Mouse (Mus musculus) embryonic facial prominence, embryonic 14.5 days (tissue): ENCODE measurements around the gene Osbp. TPM values are rescaled to one million over a fixed set of nuclear protein-coding genes. Genes with fewer than 3 reads are reported as not detected.
"Not testable (repeated sequence)": the region's sequence is repeated elsewhere in the genome, so short reads cannot be mapped to it uniquely, and the experiment has no call there.

ENCODE experiments used
- ATAC-seq: fragments of 200-750 bp; cut with Nextera tagmentation; 2 replicates; pipeline ENCODE4 v1.8.0; 2017; ENCODE audit warnings: low read depth, moderate number of reproducible peaks, moderate TSS enrichment
- DNase-seq: peaks from one replicate; pipeline ENCODE4 v3.0.0-alpha.2; 2015; ENCODE audit warnings: low spot score
- H3K27ac ChIP-seq: fragments of 300-500 bp; sonication (generic); replicated peaks from 2 replicates; pipeline ENCODE4 v1.5.1; 2014; ENCODE audit warnings: low read depth, mild to moderate bottlenecking, low read length, moderate library complexity
- H3K27me3 ChIP-seq: fragments of 300-500 bp; sonication (generic); replicated peaks from 2 replicates; pipeline ENCODE4 v1.6.1; 2014; ENCODE audit warnings: low read length; ENCODE audit not compliant: control insufficient read depth, insufficient read depth
- H3K36me3 ChIP-seq: fragments of 300-500 bp; sonication (generic); 2 replicates; pipeline ENCODE4 v1.6.1; 2014; ENCODE audit warnings: low read length, mixed read lengths; ENCODE audit not compliant: control insufficient read depth, insufficient read depth
- H3K4me1 ChIP-seq: fragments of 300-500 bp; sonication (generic); 2 replicates; pipeline ENCODE4 v1.6.1; 2014; ENCODE audit warnings: antibody characterized with exemption, low read length; ENCODE audit not compliant: control insufficient read depth, insufficient read depth
- H3K4me2 ChIP-seq: fragments of 300-500 bp; sonication (generic); 2 replicates; pipeline ENCODE4 v1.6.1; 2014; ENCODE audit warnings: low read depth, mild to moderate bottlenecking, low read length, moderate library complexity, mixed read lengths
- H3K4me3 ChIP-seq: fragments of 300-500 bp; sonication (generic); 2 replicates; pipeline ENCODE4 v1.5.1; 2014; ENCODE audit warnings: low read depth, mild to moderate bottlenecking, low read length
- H3K9ac ChIP-seq: fragments of 300-500 bp; sonication (generic); 2 replicates; pipeline ENCODE4 v1.6.1; 2014; ENCODE audit warnings: low read depth, mild to moderate bottlenecking, low read length, moderate library complexity, mixed read lengths
- H3K9me3 ChIP-seq: fragments of 300-500 bp; sonication (generic); 2 replicates; pipeline ENCODE4 v1.6.1; 2016; ENCODE audit warnings: low read length; ENCODE audit not compliant: control insufficient read depth
- WGBS: fragments of 180-500 bp; shearing (Covaris S2); extraction: QIAGEN DNeasy Blood & Tissue Kit; methylation state at CpG from one replicate; pipeline ENCODE4 v1.1.7; 2014; 5-methylcytosine and 5-hydroxymethylcytosine counted together
- polyA plus RNA-seq: library from polyadenylated mRNA; unstranded; fragments of >200 nt; fragmentation: Nextera tagmentation; extraction: Ambion mirVana; gene quantifications from 2 replicates; pipeline ENCODE4 v1.2.1, GENCODE M21; 2014

Osbp gene
- 9.0 and 10.1 TPM in 2 replicates for polyA plus RNA-seq

DNA sequence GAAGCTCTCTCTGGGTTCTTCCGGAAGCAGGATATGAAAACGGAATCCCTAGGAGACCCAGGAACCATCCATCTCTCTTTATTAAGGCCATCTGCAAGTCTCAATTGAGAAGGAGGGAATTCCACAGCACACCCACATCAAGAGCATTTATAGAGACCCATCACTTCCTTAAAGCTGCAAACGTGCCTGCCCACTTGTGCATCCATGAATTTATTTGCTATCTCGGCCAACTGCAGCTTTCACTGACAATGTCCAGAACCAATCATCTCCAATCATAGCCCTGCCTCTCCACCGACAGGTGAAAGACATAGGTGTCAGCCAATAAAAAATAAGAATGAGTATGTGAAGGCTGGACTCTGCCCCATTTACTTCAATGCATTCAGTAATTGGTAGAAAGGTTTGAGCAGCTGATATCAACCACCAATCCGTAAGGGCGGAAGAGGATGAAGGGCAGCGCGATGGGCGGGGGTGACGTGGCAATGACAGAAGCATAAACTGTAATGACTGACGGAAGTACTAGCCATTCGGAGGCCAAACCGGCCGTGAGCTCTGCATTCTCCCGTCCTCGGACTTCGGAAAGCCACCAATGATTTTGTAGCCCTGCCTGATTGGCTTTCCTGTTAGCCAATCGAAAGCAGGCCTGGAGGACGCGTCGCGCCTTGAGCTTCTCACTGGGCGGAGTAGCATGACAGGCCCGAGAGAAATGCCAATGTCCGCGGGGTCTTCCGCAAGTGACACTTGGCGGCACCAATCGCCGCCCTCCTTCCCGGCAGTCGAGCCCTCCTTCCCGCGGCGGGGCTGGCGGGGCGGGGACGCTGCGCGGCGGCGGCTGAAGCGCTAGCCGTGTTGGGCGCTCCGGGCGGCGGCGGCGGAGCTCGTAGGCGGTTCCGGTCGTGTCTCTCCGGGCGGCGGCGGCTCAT lies at the start of gene Osbp:
Gene Osbp, plus strand, starts transcription at position 919 of the 920 bp plus-strand sequence.
- Histone ChIP-seq H3K4me2 (peak within 1 kb of the TSS; percentile 70), H3K9ac (peak within 1 kb of the TSS; percentile 80), H3K27ac (peak within 1 kb of the TSS; percentile 84), H3K4me3 (peak within 1 kb of the TSS; percentile 82), H3K36me3 (peaks cover 5% of the 10 kb centered on the region; the same call in 1 of the 2 replicates), H3K4me1 (peaks cover 10% of the 10 kb centered on the region), H3K27me3 (peaks cover 3% of the 10 kb centered on the region; the same call in 1 of the 2 replicates), H3K9me3 (0 out of 2 replicates have a peak, but pooled peaks cover 4% of the 10 kb centered on the region)
- peak; percentile 100 for DNase-seq
- under 1% methylated on average over 30 of the region's 59 CpGs for WGBS
- ATAC-seq, result peak; percentile 96

DNA sequence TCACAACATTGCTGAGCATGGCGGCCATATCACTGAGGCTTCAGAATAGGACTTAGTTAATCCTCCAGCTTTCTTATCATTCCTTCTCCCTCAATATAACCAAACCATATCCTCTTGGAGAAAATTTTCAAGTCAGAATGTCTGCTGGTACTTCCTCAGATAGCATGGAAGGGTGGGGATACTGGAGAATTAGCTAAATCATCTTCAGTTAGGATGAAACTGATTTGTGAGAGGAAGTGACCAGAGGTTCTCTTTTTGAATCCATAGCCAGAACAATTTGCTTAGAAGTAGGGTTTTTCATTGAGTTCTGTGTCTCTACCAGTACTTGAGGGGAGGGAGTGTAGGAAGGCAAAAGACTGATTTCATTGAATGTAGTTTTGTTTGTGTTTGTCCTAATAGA lies 43.7 kb upstream of the Osbp start:
- Histone ChIP-seq H3K4me2 (no peak overlapping the region), H3K4me3 (no peak overlapping the region), H3K27me3 (no peaks in the 10 kb centered on the region), H3K9me3 (no peaks in the 10 kb centered on the region), H3K4me1 (no peaks in the 10 kb centered on the region), H3K9ac (no peak overlapping the region), H3K36me3 (peaks cover 70% of the 10 kb centered on the region), H3K27ac (no peak overlapping the region)
- 93% methylated on average over 1 of the region's 1 CpGs for WGBS
- ATAC-seq, result no peak
- no peak for DNase-seq

DNA sequence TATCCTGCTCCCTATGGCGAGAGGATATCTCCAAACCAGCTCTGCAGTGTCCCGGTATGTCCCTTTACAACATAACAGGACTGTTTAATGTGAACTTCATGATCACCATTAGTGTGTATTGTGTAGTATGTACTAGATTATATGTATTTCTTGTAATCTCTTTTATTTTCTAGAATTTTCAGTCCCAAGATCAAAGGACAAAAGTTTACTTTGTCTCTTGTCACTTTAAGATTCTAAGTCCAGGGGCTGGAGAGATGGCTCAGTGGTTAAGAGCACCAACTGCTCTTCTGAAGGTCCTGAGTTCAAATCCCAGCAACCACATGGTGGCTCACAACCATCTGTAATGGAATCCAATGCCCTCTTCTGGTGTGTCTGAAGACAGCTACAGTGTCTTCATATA lies 43.2 kb upstream of the Osbp start:
- H3K36me3 ChIP-seq, result peaks cover 70% of the 10 kb centered on the region
- not testable (repeated sequence) for H3K9me3 ChIP-seq, H3K27ac ChIP-seq, H3K4me1 ChIP-seq, DNase-seq, H3K4me3 ChIP-seq, ATAC-seq, H3K9ac ChIP-seq, H3K27me3 ChIP-seq, H3K4me2 ChIP-seq
- WGBS, result 94% methylated on average over 2 of the region's 2 CpGs

DNA sequence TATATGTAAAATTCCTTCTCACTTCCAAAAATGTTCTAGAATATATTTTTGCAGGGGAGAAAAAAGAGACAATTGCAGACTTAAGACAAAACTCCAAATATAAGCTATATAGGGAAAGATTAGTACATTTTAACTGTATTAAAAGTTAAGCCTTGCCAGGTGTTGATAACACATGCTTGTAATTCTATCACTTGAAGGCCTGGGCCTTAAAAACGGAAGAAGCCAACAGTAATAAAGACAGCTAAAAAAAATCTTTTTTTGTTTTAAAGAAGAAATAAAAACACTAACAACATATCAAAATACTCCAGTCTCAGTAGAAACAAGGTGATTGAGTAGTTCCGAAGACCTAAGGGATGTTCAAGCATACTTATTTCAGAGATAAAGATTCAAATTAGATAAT lies 39.4 kb upstream of the Osbp start:
- no peak overlapping the region for H3K9ac ChIP-seq
- no peak for ATAC-seq

DNA sequence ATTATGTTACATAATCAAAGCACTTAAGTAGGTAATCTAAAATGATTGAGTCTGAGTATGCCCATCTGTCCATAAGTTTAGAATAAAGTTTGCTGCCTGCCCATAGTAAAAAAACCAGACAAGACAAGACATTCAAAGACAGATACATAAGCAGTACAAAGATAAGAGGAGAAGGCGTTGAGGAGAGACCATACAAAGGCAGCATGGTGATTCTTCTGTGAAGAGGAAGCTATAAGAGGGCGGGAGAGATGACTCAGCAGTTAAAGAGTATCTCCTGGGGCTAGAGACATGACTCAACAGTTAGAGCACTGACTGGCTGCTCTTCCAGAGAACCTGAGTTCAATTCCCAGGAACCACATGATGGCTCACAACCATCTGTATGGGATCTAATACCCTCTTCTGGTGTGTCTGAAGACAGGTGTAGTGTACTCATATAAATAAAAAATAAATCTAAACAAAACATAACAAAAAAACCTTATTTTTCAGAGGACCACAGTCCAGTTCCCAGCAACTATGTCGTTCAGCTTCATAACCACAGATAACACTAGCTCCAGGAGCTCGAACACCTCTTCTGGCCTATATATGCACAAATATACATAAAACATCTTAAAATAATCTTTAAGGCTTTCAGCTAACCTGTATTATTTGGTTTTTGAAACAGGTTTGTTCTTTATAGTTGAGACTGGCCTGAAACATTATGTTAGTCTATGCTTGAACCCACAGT lies 37.6 kb upstream of the Osbp start:
- peaks cover 91% of the 10 kb centered on the region for H3K36me3 ChIP-seq
- no peaks in the 10 kb centered on the region for H3K9me3 ChIP-seq
- H3K4me3 ChIP-seq, result no peak overlapping the region
- no peak for ATAC-seq
- no peak overlapping the region for H3K4me2 ChIP-seq
- no peak for DNase-seq
- WGBS, result 89% methylated on average over 4 of the region's 4 CpGs
- no peak overlapping the region for H3K27ac ChIP-seq
- H3K27me3 ChIP-seq, result no peaks in the 10 kb centered on the region
- H3K9ac ChIP-seq, result no peak overlapping the region
- H3K4me1 ChIP-seq, result no peaks in the 10 kb centered on the region

More for the DNA sequence above, 39.4 kb upstream of the Osbp start:
- 85% methylated on average over 2 of the region's 2 CpGs for WGBS
- H3K9me3 ChIP-seq, result no peaks in the 10 kb centered on the region
- no peaks in the 10 kb centered on the region for H3K4me1 ChIP-seq
- no peak for DNase-seq
- H3K27ac ChIP-seq, result no peak overlapping the region
- no peaks in the 10 kb centered on the region for H3K27me3 ChIP-seq
- peaks cover 91% of the 10 kb centered on the region for H3K36me3 ChIP-seq
- H3K4me2 ChIP-seq, result no peak overlapping the region
- no peak overlapping the region for H3K4me3 ChIP-seq

DNA sequence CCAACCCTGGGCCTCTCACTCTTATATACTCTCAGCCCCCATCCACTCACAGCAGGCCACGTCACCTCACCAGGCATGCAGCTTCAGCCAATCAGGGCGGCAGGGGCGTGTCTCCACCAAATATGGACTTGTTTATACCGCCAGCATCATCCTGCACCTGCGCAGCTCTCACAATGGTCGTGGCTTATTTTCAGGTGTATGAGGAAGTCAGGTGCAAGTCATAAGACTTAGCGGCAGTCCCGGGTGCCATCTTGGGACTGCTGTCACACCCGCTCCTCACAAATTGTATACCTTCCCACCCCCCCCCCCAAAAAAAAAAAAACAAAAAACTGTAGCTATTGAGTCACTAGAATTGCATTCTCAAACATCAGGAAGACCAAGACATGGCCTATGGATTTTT lies 19.3 kb upstream of the Osbp start:
- ATAC-seq, result not testable (repeated sequence)

DNA sequence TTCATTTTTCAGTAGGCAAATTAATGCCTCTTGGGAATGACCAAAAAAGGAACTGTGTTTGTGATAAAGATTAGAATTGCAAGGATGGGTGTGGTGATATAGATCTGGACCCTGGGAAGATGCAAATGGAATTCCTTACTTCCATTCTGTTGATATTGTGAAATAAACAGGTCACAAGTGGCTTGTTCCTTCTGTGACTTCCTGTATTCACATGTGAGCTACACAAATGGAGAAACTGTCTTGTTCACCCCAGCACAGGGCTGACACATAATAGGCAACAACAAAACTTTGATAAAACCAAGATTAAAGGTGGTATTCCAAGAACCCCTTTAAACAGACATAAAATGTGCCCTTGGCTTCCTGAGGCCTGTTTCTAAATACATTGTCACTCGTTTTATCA lies 15.9 kb upstream of the Osbp start:
- Histone ChIP-seq H3K4me3 (no peak overlapping the region), H3K9me3 (no peaks in the 10 kb centered on the region), H3K36me3 (peaks cover 17% of the 10 kb centered on the region), H3K27ac (no peak overlapping the region), H3K4me1 (no peaks in the 10 kb centered on the region), H3K27me3 (no peaks in the 10 kb centered on the region), H3K9ac (no peak overlapping the region), H3K4me2 (no peak overlapping the region)
- no peak for ATAC-seq
- 57% methylated on average over 1 of the region's 1 CpGs for WGBS
- DNase-seq, result no peak

More for the DNA sequence above, 19.3 kb upstream of the Osbp start:
- H3K9me3 ChIP-seq, DNase-seq, H3K4me2 ChIP-seq, H3K4me1 ChIP-seq, H3K4me3 ChIP-seq, H3K27me3 ChIP-seq, H3K27ac ChIP-seq, H3K9ac ChIP-seq: not testable (repeated sequence)
- H3K36me3 ChIP-seq, result peaks cover 44% of the 10 kb centered on the region
- 96% methylated on average over 8 of the region's 9 CpGs for WGBS

DNA sequence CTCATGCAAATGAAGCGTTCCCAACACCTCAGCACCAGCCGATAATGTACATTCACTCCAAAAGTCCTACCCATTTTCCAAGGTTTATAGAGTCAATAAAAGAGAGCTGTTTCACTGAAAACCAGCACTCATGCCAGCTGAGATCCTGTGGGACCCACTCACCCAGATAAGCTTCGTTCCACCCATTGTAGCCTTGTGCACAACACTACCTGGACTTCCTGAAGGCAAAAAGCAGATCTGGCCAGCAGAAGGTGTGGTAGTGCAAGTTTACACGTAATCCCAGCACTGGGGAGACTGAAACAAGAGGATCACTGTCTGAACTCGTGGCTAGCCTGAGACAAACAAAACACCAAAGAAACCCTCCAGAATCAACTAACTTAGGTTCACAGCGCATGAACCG lies 15.0 kb upstream of the Osbp start:
- WGBS, result 72% methylated on average over 7 of the region's 7 CpGs
- Histone ChIP-seq H3K9me3 (no peaks in the 10 kb centered on the region), H3K36me3 (peaks cover 9% of the 10 kb centered on the region), H3K27me3 (no peaks in the 10 kb centered on the region), H3K4me3 (no peak overlapping the region), H3K9ac (no peak overlapping the region), H3K4me1 (no peaks in the 10 kb centered on the region), H3K27ac (no peak overlapping the region), H3K4me2 (no peak overlapping the region)
- DNase-seq, result no peak
- no peak for ATAC-seq
